Mouse (Mus musculus): ENCODE measurements around the gene Tprkb. TPM values are rescaled to one million over a fixed set of nuclear protein-coding genes. Genes with fewer than 3 reads are reported as not detected.
"Not testable (repeated sequence)": the region's sequence is repeated elsewhere in the genome, so short reads cannot be mapped to it uniquely, and the experiment has no call there.

Gene Tprkb
- polyA plus RNA-seq, 1 experiment from 2014 or later, result 24.3 TPM

GRCm38 (mm10) chr6:85888961-85889360, 22.7 kb upstream of the Tprkb start:
- no peak overlapping the region for H3K4me3 ChIP-seq
- no peaks in the 10 kb centered on the region for H3K4me1 ChIP-seq (replicated peaks)
- no peaks in the 10 kb centered on the region for H3K27me3 ChIP-seq (replicated peaks)
- no peaks in the 10 kb centered on the region for H3K36me3 ChIP-seq
- WGBS, result 87% methylated on average over 2 of the region's 2 CpGs
- ATAC-seq (ENCODE audit: insufficient number of reproducible peaks, low FRiP score), result no peak
- no peak overlapping the region for H3K9ac ChIP-seq
- no peak overlapping the region for H3K4me2 ChIP-seq
- H3K27ac ChIP-seq (ENCODE audit: poor library complexity, severe bottlenecking), result no peak overlapping the region
- peaks cover 22% of the 10 kb centered on the region for H3K9me3 ChIP-seq (replicated peaks)

GRCm38 (mm10) chr6:85895061-85895648, 16.5 kb upstream of the Tprkb start:
- not testable (repeated sequence) for H3K9ac ChIP-seq; ATAC-seq (ENCODE audit: insufficient number of reproducible peaks, low FRiP score); H3K27me3 ChIP-seq (replicated peaks); H3K27ac ChIP-seq (ENCODE audit: poor library complexity, severe bottlenecking); H3K4me2 ChIP-seq; H3K4me3 ChIP-seq; H3K36me3 ChIP-seq; H3K4me1 ChIP-seq (replicated peaks)
- WGBS, result 69% methylated on average over 25 of the region's 25 CpGs
- peaks cover 14% of the 10 kb centered on the region for H3K9me3 ChIP-seq (replicated peaks)

- not testable (repeated sequence) for H3K36me3 ChIP-seq; H3K27me3 ChIP-seq (replicated peaks); H3K4me1 ChIP-seq (replicated peaks); H3K4me3 ChIP-seq; H3K9ac ChIP-seq; H3K9me3 ChIP-seq (replicated peaks); H3K4me2 ChIP-seq; ATAC-seq (ENCODE audit: insufficient number of reproducible peaks, low FRiP score); H3K27ac ChIP-seq (ENCODE audit: poor library complexity, severe bottlenecking)
- 71% methylated on average over 7 of the region's 8 CpGs for WGBS
Observed at GRCm38 (mm10) chr6:85898596-85899475, 12.8 kb upstream of the Tprkb start.

GRCm38 (mm10) chr6:85902303-85902702, 9.4 kb upstream of the Tprkb start:
- Histone ChIP-seq H3K27ac (ENCODE audit: poor library complexity, severe bottlenecking) (no peak overlapping the region), H3K4me3 (no peak overlapping the region), H3K27me3 (replicated peaks) (no peaks in the 10 kb centered on the region), H3K9me3 (replicated peaks) (no peaks in the 10 kb centered on the region), H3K4me1 (replicated peaks) (no peaks in the 10 kb centered on the region), H3K36me3 (no peaks in the 10 kb centered on the region), H3K9ac (no peak overlapping the region), H3K4me2 (no peak overlapping the region)
- ATAC-seq (ENCODE audit: insufficient number of reproducible peaks, low FRiP score), result no peak
- 77% methylated on average over 2 of the region's 2 CpGs for WGBS

GRCm38 (mm10) chr6:85904642-85905061, 7.0 kb upstream of the Tprkb start, which contains the start of gene Nat8f4:
Nat8f4 (minus strand) TSS chr6:85904884.
- H3K4me2 ChIP-seq, result peak within 1 kb of the TSS; percentile 61
- H3K36me3 ChIP-seq; H3K27ac ChIP-seq (ENCODE audit: poor library complexity, severe bottlenecking); H3K9ac ChIP-seq; H3K27me3 ChIP-seq (replicated peaks); H3K9me3 ChIP-seq (replicated peaks); H3K4me1 ChIP-seq (replicated peaks): not testable (repeated sequence)
- 15% methylated on average over 20 of the region's 20 CpGs for WGBS
- 0 out of 2 replicates have a peak, but pooled peaks have one; percentile 71 for ATAC-seq (ENCODE audit: insufficient number of reproducible peaks, low FRiP score)
- H3K4me3 ChIP-seq, result peak within 1 kb of the TSS; percentile 42

GRCm38 (mm10) chr6:85906911-85907351, 4.7 kb upstream of the Tprkb start:
- ATAC-seq (ENCODE audit: insufficient number of reproducible peaks, low FRiP score); H3K9ac ChIP-seq; H3K9me3 ChIP-seq (replicated peaks); H3K27me3 ChIP-seq (replicated peaks); H3K4me3 ChIP-seq; H3K36me3 ChIP-seq; H3K4me2 ChIP-seq; H3K4me1 ChIP-seq (replicated peaks); H3K27ac ChIP-seq (ENCODE audit: poor library complexity, severe bottlenecking): not testable (repeated sequence)
- WGBS, result 65% methylated on average over 2 of the region's 2 CpGs

- no peak overlapping the region for H3K4me2 ChIP-seq
- no peaks in the 10 kb centered on the region for H3K9me3 ChIP-seq (replicated peaks)
- no peak overlapping the region for H3K27ac ChIP-seq (ENCODE audit: poor library complexity, severe bottlenecking)
- no peaks in the 10 kb centered on the region for H3K27me3 ChIP-seq (replicated peaks)
- H3K4me3 ChIP-seq, result no peak overlapping the region
- H3K36me3 ChIP-seq, result no peaks in the 10 kb centered on the region
- no peaks in the 10 kb centered on the region for H3K4me1 ChIP-seq (replicated peaks)
- WGBS, result 59% methylated on average over 3 of the region's 3 CpGs
- H3K9ac ChIP-seq, result no peak overlapping the region
- no peak for ATAC-seq (ENCODE audit: insufficient number of reproducible peaks, low FRiP score)
Observed at GRCm38 (mm10) chr6:85908341-85908740, 3.3 kb upstream of the Tprkb start.

- 86% methylated on average over 1 of the region's 1 CpGs for WGBS
- Histone ChIP-seq H3K4me2 (no peak overlapping the region), H3K36me3 (no peaks in the 10 kb centered on the region), H3K27me3 (replicated peaks) (no peaks in the 10 kb centered on the region), H3K4me1 (replicated peaks) (peaks cover 2% of the 10 kb centered on the region), H3K9ac (no peak overlapping the region), H3K9me3 (replicated peaks) (no peaks in the 10 kb centered on the region), H3K27ac (ENCODE audit: poor library complexity, severe bottlenecking) (no peak overlapping the region), H3K4me3 (no peak overlapping the region)
- ATAC-seq (ENCODE audit: insufficient number of reproducible peaks, low FRiP score), result no peak
Observed at GRCm38 (mm10) chr6:85909704-85910103, 2.0 kb upstream of the Tprkb start.

- peak overlapping the region; percentile 88 for H3K4me2 ChIP-seq
- H3K4me1 ChIP-seq (replicated peaks), result peaks cover 10% of the 10 kb centered on the region
- WGBS, result 3% methylated on average over 11 of the region's 11 CpGs
- no peaks in the 10 kb centered on the region for H3K36me3 ChIP-seq
- no peaks in the 10 kb centered on the region for H3K9me3 ChIP-seq (replicated peaks)
- H3K27me3 ChIP-seq (replicated peaks), result no peaks in the 10 kb centered on the region
- ATAC-seq (ENCODE audit: insufficient number of reproducible peaks, low FRiP score), result no peak
- peak overlapping the region; percentile 85 for H3K27ac ChIP-seq (ENCODE audit: poor library complexity, severe bottlenecking)
- peak overlapping the region; percentile 67 for H3K4me3 ChIP-seq
- H3K9ac ChIP-seq, result peak overlapping the region; percentile 81
Observed at GRCm38 (mm10) chr6:85915141-85915538, 3.5 kb downstream of the Tprkb start.

GRCm38 (mm10) chr6:85915539-85916513, 4.2 kb downstream of the Tprkb start, which contains the start of gene Nat8f1:
Nat8f1 (minus strand) TSS chr6:85915687.
- H3K4me3 ChIP-seq, result peak within 1 kb of the TSS; percentile 67
- H3K36me3 ChIP-seq; H3K9me3 ChIP-seq (replicated peaks); H3K27me3 ChIP-seq (replicated peaks): not testable (repeated sequence)
- H3K4me2 ChIP-seq, result peak within 1 kb of the TSS; percentile 88
- H3K27ac ChIP-seq (ENCODE audit: poor library complexity, severe bottlenecking), result peak within 1 kb of the TSS; percentile 85
- ATAC-seq (ENCODE audit: insufficient number of reproducible peaks, low FRiP score), result peak; percentile 96
- H3K4me1 ChIP-seq (replicated peaks), result peaks cover 10% of the 10 kb centered on the region
- H3K9ac ChIP-seq, result peak within 1 kb of the TSS; percentile 81
- WGBS, result under 1% methylated on average over 61 of the region's 61 CpGs

All from heart, embryonic 12.5 days (tissue).